Comparison of ENCODE assay signal across 39 mouse cellular contexts in genomic region chr8:79273776-79274175, GRCm38 (mm10). TPM values are rescaled to one million over a fixed set of nuclear protein-coding genes. Genes with fewer than 3 reads are reported as not detected.
DNase-seq lines count a peak whose midpoint lies in the region; ATAC-seq and TF ChIP-seq lines count a peak whose summit lies in the region.
"Had no signal": no experiment of that assay in that cellular context is flagged by ENCODE, and none has a peak within 500 bp of the region (broad histone marks: within the 10 kb centered on the region; RNA-seq: fewer than 3 reads in every experiment).

No protein-coding gene starts in this region.

- intact Hi-C loops in gastrocnemius, adult 2 months (cut with DNase I): no loop called here

- H3K4me2 ChIP-seq in intestine, postnatal 0 days (replicated peaks; ENCODE audit: low read depth): no peak overlapping the region
- no peak overlapping the region for H3K4me2 ChIP-seq in intestine, embryonic 15.5 days (replicated peaks)
- no peak overlapping the region for H3K4me2 ChIP-seq in heart, embryonic 15.5 days
- H3K4me2 ChIP-seq: hindbrain, embryonic 14.5 days; liver, embryonic 12.5 days; midbrain, embryonic 15.5 days; neural tube, embryonic 15.5 days had no signal

- no peak overlapping the region for H3K9ac ChIP-seq in intestine, postnatal 0 days (ENCODE audit: low read depth, low read length)
- no peak overlapping the region for H3K9ac ChIP-seq in intestine, embryonic 15.5 days
- H3K9ac ChIP-seq in heart, embryonic 15.5 days: no peak overlapping the region
- H3K9ac ChIP-seq: forebrain, postnatal 0 days; hindbrain, embryonic 14.5 days; liver, embryonic 12.5 days; liver, postnatal 0 days; midbrain, embryonic 15.5 days; neural tube, embryonic 15.5 days had no signal

- no peaks in the 10 kb centered on the region for H3K4me1 ChIP-seq in intestine, postnatal 0 days (replicated peaks; ENCODE audit: control insufficient read depth, insufficient read depth, low read length)
- no peaks in the 10 kb centered on the region for H3K4me1 ChIP-seq in intestine, embryonic 15.5 days (replicated peaks)
- H3K4me1 ChIP-seq in heart, embryonic 15.5 days (replicated peaks): peaks cover 21% of the 10 kb centered on the region
- H3K4me1 ChIP-seq in embryonic facial prominence, embryonic 10.5 days: no peaks in the 10 kb centered on the region
- H3K4me1 ChIP-seq: liver, embryonic 12.5 days; midbrain, embryonic 10.5 days; midbrain, embryonic 15.5 days; neural tube, embryonic 15.5 days had no signal

- no peaks in the 10 kb centered on the region for H3K27me3 ChIP-seq in intestine, postnatal 0 days (replicated peaks; ENCODE audit: control insufficient read depth, insufficient read depth, low read length)
- H3K27me3 ChIP-seq in intestine, embryonic 15.5 days (replicated peaks): no peaks in the 10 kb centered on the region
- H3K27me3 ChIP-seq in heart, embryonic 15.5 days: no peaks in the 10 kb centered on the region
- no peaks in the 10 kb centered on the region for H3K27me3 ChIP-seq in embryonic facial prominence, embryonic 10.5 days (replicated peaks; ENCODE audit: low read depth, poor library complexity, severe bottlenecking)
- H3K27me3 ChIP-seq: liver, embryonic 12.5 days; midbrain, embryonic 15.5 days; neural tube, embryonic 15.5 days had no signal

- peak; percentile 47 for DNase-seq in gastrocnemius, adult 2 months
- no peak for DNase-seq in gastrocnemius, postnatal 4 days (ENCODE audit: low spot score in 2 of 2)
- DNase-seq in induced T-regulatory cell, adult 2 months (ENCODE audit: low read depth): peak; percentile 32
- no peak for DNase-seq in embryonic facial prominence, embryonic 10.5 days (ENCODE audit: low spot score)
- no peak for DNase-seq in layer of hippocampus, adult 18-20 months (ENCODE audit: low spot score in 2 of 2)
- DNase-seq: adrenal gland, postnatal 36 days; cerebellum, adult 18-20 months; cerebellum, postnatal 10 days; forebrain, postnatal 0 days; gastrocnemius, postnatal 14 days; kidney, adult 2 months; kidney, postnatal 4 days; layer of hippocampus, postnatal 36 days; left cerebral cortex, postnatal 4 days; liver, postnatal 0 days; lung, postnatal 10 days; right cerebral cortex, postnatal 25 days; spleen, adult 18-20 months; thymus, adult 18-20 months; thymus, postnatal 25 days had no signal

- no peak overlapping the region for H3K4me3 ChIP-seq in gastrocnemius, adult 2 months
- H3K4me3 ChIP-seq in intestine, postnatal 0 days (ENCODE audit: low read depth, low read length): no peak overlapping the region
- no peak overlapping the region for H3K4me3 ChIP-seq in intestine, embryonic 15.5 days (replicated peaks)
- H3K4me3 ChIP-seq in heart, embryonic 15.5 days: no peak overlapping the region
- H3K4me3 ChIP-seq in embryonic facial prominence, embryonic 10.5 days: no peak overlapping the region
- H3K4me3 ChIP-seq: erythroblast, embryonic 14.5 days; liver, embryonic 12.5 days; midbrain, embryonic 10.5 days; midbrain, embryonic 15.5 days; neural tube, embryonic 15.5 days had no signal

- peak overlapping the region; percentile 63 for H3K27ac ChIP-seq in gastrocnemius, adult 2 months
- H3K27ac ChIP-seq in intestine, postnatal 0 days (ENCODE audit: low read depth, low read length): no peak overlapping the region
- H3K27ac ChIP-seq in intestine, embryonic 15.5 days: no peak overlapping the region
- peak overlapping the region; percentile 65 for H3K27ac ChIP-seq in heart, embryonic 15.5 days
- H3K27ac ChIP-seq in embryonic facial prominence, embryonic 10.5 days (replicated peaks): no peak overlapping the region
- H3K27ac ChIP-seq: hindbrain, embryonic 14.5 days; liver, embryonic 12.5 days; midbrain, embryonic 10.5 days; midbrain, embryonic 15.5 days; neural tube, embryonic 15.5 days had no signal

- no peaks in the 10 kb centered on the region for H3K9me3 ChIP-seq in intestine, postnatal 0 days (ENCODE audit: control insufficient read depth)
- no peaks in the 10 kb centered on the region for H3K9me3 ChIP-seq in intestine, embryonic 15.5 days
- H3K9me3 ChIP-seq in heart, embryonic 15.5 days (replicated peaks): no peaks in the 10 kb centered on the region
- no peaks in the 10 kb centered on the region for H3K9me3 ChIP-seq in embryonic facial prominence, embryonic 10.5 days
- H3K9me3 ChIP-seq: liver, embryonic 12.5 days; midbrain, embryonic 10.5 days; midbrain, embryonic 15.5 days; neural tube, embryonic 15.5 days had no signal

- H3K36me3 ChIP-seq in intestine, postnatal 0 days (ENCODE audit: control insufficient read depth, insufficient read depth): peaks cover 43% of the 10 kb centered on the region
- 0 out of 2 replicates have a peak, but pooled peaks cover 3% of the 10 kb centered on the region for H3K36me3 ChIP-seq in intestine, embryonic 15.5 days
- H3K36me3 ChIP-seq in heart, embryonic 15.5 days: peaks cover 19% of the 10 kb centered on the region; the same call in 1 of the 2 replicates
- H3K36me3 ChIP-seq in embryonic facial prominence, embryonic 10.5 days (replicated peaks): peaks cover 51% of the 10 kb centered on the region

- ATAC-seq in intestine, postnatal 0 days: peak; percentile 46
- ATAC-seq in intestine, embryonic 15.5 days: no peak
- peak; percentile 40; the same call in 1 of the 2 replicates for ATAC-seq in heart, embryonic 15.5 days (replicated peaks; ENCODE audit: insufficient number of reproducible peaks, insufficient read depth, low FRiP score, low read depth)
- ATAC-seq: forebrain, postnatal 0 days; inflammation-experienced regulatory T-cells, adult 6 months; liver, embryonic 12.5 days; liver, postnatal 0 days; midbrain, embryonic 15.5 days had no signal

- no peak for TF ChIP-seq CTCF in gastrocnemius, adult 2 months (IDR thresholded peaks at IDR 0.05)
- TF ChIP-seq CTCF in intestine, postnatal 0 days (IDR thresholded peaks at IDR 0.05; ENCODE audit: low read depth): no peak

- 50% methylated on average over 6 of the region's 6 CpGs for WGBS in intestine, postnatal 0 days
- WGBS in intestine, embryonic 15.5 days: 71% methylated on average over 6 of the region's 6 CpGs
- 41% methylated on average over 6 of the region's 6 CpGs for WGBS in heart, embryonic 15.5 days
- 93% methylated on average over 6 of the region's 6 CpGs for WGBS in embryonic facial prominence, embryonic 10.5 days

RNA-seq across cellular contexts. Expression of gene Mmaa, which starts 21.0 kb away (rescaled TPM):
- 10 to 100 TPM; 14.6 to 25.8 TPM for total RNA-seq in gastrocnemius, adult 2 months (2021)
- total RNA-seq in gastrocnemius, postnatal 4 days (2021): 10 to 100 TPM; 13.5 to 15.4 TPM
- polyA plus RNA-seq in intestine, postnatal 0 days (2015; fragmentation: Nextera tagmentation; extraction: Ambion mirVana): 7.2 and 8.2 TPM in 2 replicates
- polyA plus RNA-seq in intestine, embryonic 15.5 days (2015; fragmentation: Nextera tagmentation; extraction: Ambion mirVana): 12.8 and 13.5 TPM in 2 replicates
- 15.0 and 15.7 TPM in 2 replicates for polyA plus RNA-seq in heart, embryonic 15.5 days (2015; fragmentation: Nextera tagmentation; extraction: Ambion mirVana)
- polyA plus RNA-seq in embryonic facial prominence, embryonic 10.5 days (2016; fragmentation: Nextera tagmentation; extraction: Ambion mirVana): 8.0 and 9.6 TPM in 2 replicates
- total RNA-seq in layer of hippocampus, adult 18-20 months (2021): 10 to 100 TPM; 24.5 to 25.0 TPM

RNA-seq across cellular contexts. Expression of gene 1700011L22Rik, which starts 25.4 kb away (rescaled TPM):
- not detected for total RNA-seq in gastrocnemius, adult 2 months (2021)
- total RNA-seq in gastrocnemius, postnatal 4 days (2021): not detected
- not detected in 2 replicates for polyA plus RNA-seq in intestine, postnatal 0 days (2015; fragmentation: Nextera tagmentation; extraction: Ambion mirVana)
- not detected in 2 replicates for polyA plus RNA-seq in intestine, embryonic 15.5 days (2015; fragmentation: Nextera tagmentation; extraction: Ambion mirVana)
- not detected in 2 replicates for polyA plus RNA-seq in heart, embryonic 15.5 days (2015; fragmentation: Nextera tagmentation; extraction: Ambion mirVana)
- polyA plus RNA-seq in embryonic facial prominence, embryonic 10.5 days (2016; fragmentation: Nextera tagmentation; extraction: Ambion mirVana): not detected in 2 replicates
- not detected for total RNA-seq in layer of hippocampus, adult 18-20 months (2021)
- total RNA-seq: adrenal gland, postnatal 36 days; common myeloid progenitor, adult 5-6 weeks; forebrain, postnatal 0 days; gastrocnemius, postnatal 14 days; hematopoietic stem cell, adult 5-6 weeks; layer of hippocampus, postnatal 36 days; left cerebral cortex, postnatal 4 days; MEL had no signal
- polyA plus RNA-seq: brain, embryonic 14.5 days; embryonic facial prominence, embryonic 14.5 days; erythroblast, embryonic 14.5 days; forebrain, embryonic 11.5 days; forebrain, postnatal 0 days; hindbrain, embryonic 14.5 days; inflammation-experienced regulatory T-cells, adult 6 months; kidney, adult 2 months; kidney, embryonic 16.5 days; limb, embryonic 14.5 days; liver, embryonic 12.5 days; liver, postnatal 0 days; midbrain, embryonic 10.5 days; midbrain, embryonic 15.5 days; neural tube, embryonic 15.5 days; stomach, embryonic 16.5 days had no signal

Comparison
In these comparisons a context has a peak if more than half of its experiments do, and no peak if none do; other contexts are left out.
1. DNase-seq: peak in gastrocnemius, adult 2 months (single experiment) and induced T-regulatory cell, adult 2 months (single experiment); none in gastrocnemius, postnatal 4 days (0 of 2), embryonic facial prominence, embryonic 10.5 days (single experiment) and layer of hippocampus, adult 18-20 months (0 of 2).
2. H3K27ac ChIP-seq: peak in gastrocnemius, adult 2 months (single experiment) and heart, embryonic 15.5 days (single experiment); none in intestine, postnatal 0 days (single experiment), intestine, embryonic 15.5 days (single experiment) and embryonic facial prominence, embryonic 10.5 days (single experiment).